Mouse (Mus musculus): ENCODE measurements around the gene Bpifb6.

- TF ChIP-seq CTCF (conservative IDR thresholded peaks at IDR 0.05; ENCODE audit: insufficient read depth, insufficient read length, low read depth, low read length) (no peak), POLR2A (IDR thresholded peaks at IDR 0.05; ENCODE audit: low read depth, low read length) (no peak)
Measured at GRCm38 (mm10) chr2:153900088-153900487, at the start of gene Bpifb6.

Measured in kidney, adult 2 months (tissue).